Mouse (Mus musculus) thymus, postnatal 10 days (tissue): ENCODE results near the gene Hoxd3.
A peak's percentile ranks its signal among the peaks of the same experiment; 100 is the strongest.

Experiments used
- DNase-seq, 2 experiments: peaks; one replicate each; pipeline ENCODE4 v3.0.0; 2021; ENCODE audit warnings: low spot score in 2 of 2

Gene Hoxd3

DNA sequence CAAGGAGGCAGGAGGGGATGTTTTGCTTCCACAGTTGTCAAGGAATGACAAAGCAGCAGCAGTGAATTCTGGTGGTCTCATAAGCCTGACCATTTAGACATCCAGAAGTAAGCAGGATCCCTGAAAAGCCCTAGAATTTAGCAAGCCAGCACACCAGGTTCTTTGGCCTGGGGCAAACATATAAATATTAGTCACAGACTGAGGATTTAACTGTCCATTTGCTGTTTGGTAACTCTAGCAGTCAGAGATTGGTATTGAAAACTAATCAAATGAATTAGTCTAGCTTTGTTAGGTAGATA is 30.2 kb downstream of the Hoxd3 start:
- no peak for DNase-seq

DNA sequence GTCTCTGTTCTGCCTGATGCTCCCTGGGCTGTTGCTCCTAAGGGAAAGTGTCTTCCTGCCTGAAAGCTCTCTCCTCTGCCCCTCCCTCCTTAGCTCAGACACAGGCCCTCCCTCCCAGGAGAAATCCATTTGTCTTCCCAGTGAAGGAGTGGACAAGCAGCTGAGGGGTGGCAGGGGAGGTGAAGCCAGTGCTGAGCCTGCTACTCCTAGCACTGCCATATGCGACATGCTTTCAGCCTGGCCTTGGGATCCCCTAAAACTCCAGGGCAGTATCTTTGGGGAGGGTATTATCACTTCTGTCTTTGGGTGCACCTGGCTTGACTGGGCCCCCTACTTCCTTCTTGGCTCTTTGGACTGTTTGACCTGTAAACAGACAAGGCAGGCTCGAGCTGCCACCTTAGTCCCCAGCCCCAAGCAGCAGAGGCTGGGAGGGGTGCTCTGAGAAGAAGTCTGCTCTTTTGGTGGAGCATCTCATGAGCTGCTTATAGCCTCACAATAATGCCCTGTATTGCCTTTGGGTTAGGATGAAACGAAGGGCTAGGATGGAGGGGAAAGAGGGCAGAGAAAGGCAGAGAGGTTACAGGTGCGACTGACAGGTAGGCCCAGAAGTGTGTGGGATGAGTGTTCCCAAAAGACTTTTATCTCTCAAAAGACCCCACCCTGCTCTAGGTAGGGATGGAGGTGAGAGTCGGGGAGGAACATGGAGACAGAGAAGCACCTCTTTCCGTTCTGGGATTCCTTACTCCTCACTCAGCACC is 34.0 kb downstream of the Hoxd3 start:
- DNase-seq: no peak

DNA sequence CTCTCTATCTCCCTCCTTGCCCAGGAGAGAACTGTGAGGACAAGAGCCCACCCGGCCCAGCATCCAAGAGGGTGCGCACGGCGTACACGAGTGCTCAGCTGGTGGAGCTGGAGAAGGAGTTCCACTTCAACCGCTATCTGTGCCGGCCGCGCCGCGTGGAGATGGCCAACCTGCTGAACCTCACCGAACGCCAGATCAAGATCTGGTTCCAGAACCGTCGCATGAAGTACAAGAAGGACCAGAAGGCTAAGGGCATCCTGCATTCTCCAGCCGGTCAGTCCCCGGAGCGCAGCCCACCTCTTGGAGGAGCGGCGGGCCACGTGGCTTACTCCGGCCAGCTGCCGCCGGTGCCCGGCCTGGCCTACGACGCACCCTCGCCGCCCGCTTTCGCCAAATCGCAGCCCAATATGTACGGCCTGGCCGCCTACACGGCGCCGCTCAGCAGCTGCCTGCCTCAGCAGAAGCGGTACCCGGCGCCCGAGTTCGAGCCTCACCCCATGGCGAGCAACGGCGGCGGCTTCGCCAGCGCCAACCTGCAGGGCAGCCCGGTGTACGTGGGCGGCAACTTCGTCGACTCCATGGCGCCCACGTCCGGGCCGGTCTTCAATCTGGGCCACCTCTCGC is 34.7 kb downstream of the Hoxd3 start:
- DNase-seq: no peak

DNA sequence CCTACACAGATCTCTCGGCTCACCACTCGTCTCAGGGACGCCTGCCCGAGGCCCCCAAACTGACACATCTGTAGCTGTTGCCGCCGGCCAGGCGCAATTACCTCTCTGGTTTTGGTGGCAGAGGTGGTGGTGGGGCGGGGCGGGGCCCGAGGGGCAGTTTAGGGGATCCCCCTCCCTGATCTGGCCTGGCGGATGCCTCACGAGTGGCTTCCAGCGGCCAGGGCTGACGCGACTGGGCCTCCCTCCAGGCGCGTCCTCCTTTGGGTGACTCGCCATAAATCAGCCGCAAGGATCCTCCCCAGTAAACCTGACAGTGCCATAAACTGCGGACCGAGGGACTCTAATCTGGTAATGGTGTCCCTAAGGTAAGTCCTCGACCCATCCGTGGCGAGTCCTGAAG is 35.3 kb downstream of the Hoxd3 start:
- no peak for DNase-seq

DNA sequence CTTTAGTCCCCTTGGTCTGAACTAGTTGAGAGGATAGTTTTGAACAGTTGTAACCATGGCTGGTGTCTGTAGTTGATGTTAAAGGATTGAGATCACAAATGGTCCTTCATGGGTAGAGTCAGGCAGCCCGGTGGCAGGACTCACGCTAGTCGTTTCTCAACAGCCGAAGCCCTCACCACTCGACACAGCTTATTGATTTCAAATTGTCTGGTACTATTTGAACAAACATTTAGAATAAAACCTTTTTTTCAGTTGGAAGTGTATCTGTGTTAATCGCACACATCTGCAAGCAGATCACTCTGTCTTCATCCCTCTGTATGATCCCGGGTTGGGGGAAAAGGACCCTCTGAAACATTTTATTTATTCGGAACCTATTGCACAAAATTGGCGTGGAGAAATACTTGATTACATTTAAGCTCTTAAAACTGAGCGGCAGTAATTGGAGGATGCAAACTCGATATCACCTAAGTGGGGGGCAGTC is 36.0 kb downstream of the Hoxd3 start:
- no peak for DNase-seq

DNA sequence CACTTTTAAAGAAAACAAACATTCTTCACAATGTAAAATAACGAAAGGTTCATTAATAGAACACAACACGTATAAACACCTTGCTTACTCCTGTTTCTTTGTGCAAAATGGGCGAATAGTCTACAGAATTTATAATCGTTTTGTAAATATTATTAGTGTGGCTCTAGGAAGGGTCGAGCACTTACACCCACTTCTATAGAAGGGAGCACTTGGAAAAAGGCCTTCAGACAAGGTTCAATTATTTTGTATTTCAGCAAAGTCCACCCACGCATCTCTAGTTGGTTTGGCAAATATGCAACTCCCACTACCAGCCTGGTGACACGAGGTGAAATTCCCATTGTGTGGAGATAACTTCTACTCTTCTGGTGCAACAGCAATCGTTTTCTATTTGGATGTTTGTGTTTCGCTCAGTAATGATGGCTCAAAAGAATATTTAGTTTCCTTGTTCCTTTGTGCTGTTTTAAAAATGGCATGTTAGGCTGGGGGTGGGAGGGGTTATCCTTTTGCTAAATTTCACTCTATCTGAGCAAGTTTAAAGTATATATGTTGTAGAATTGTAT is 36.8 kb downstream of the Hoxd3 start:
- no peak for DNase-seq

DNA sequence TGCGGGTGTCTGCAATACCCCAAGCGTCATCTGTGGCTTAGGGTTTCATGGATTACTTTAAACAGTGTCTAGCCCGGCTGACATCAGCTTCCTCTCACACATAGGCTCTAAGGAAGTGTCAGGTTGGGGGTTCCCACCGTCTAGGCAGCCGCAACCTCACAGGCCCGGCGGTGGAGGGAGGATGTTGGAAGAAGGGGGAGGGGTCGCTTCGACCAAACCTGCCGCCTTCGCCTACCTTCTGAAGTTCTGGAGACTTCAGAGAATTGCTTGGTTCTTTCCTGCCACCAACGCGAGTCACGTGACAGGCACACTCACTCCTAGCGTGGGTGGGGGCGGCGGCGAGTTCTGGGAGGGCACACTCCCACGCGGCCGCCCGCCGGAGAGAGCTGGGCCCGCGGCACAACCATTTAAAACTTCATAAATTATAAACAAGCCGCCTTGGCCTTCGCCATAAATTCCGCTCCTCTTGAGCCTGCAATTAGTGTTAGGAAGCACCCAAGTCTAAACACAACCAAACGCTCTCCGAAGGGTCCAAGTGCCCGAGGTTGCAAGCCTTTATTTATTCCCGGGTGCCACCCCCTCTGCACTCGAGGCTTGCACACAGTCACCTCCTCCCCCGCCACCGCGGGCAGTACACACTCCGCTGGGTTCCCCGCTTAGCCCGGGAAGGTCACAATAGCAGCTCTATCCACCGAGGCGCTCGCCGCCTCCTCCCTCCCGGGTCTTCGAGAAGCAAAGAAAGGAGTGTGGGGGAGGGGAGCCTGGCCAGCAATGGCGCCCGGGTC is 37.8 kb downstream of the Hoxd3 start:
- peak in 1 of 2 experiments; percentile 10 for DNase-seq

DNA sequence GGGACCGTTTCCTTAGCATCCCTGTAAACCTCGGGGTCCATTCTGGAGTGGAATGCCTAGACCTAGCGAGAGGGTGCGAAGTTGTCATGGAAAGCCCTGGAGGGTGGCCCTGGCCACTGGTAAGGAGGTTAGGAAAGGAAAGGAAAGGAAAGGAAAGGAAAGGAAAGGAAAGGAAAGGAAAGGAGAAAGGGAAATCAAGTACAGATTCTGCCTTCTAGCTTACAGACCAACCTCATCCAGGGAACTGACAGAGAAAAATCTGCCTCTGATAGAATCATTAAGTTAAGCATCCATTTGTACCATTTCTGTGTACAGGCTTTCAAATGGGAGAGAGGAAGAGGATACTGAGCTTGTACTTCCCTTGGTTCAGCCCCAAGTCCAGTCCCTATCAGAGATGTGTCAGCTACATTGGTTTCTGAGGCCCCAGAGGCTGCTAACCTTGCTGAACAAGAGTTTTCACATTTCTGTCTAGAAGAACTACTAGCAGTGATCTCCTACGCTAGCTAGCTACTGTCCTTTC is 39.1 kb downstream of the Hoxd3 start:
- DNase-seq: no peak

DNA sequence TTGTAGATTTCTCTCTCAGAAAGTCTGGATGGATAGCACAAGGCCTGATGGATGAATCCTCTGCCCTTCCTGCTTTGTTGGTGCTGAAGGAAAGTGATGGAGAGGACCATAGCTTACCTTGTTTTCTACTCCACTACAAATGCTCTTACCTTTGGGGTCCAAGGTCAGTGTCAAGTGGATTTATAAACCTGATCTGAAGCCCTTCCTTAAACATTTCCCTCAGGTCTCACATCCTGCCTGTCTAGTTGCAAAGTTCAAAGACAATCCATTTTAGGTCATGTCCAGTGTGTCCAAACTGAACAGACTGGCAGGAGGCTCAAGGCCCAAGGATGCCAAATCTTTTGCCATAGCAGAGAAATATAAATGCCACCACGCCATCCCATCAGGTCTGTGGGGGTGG is 40.1 kb downstream of the Hoxd3 start:
- no peak for DNase-seq

DNA sequence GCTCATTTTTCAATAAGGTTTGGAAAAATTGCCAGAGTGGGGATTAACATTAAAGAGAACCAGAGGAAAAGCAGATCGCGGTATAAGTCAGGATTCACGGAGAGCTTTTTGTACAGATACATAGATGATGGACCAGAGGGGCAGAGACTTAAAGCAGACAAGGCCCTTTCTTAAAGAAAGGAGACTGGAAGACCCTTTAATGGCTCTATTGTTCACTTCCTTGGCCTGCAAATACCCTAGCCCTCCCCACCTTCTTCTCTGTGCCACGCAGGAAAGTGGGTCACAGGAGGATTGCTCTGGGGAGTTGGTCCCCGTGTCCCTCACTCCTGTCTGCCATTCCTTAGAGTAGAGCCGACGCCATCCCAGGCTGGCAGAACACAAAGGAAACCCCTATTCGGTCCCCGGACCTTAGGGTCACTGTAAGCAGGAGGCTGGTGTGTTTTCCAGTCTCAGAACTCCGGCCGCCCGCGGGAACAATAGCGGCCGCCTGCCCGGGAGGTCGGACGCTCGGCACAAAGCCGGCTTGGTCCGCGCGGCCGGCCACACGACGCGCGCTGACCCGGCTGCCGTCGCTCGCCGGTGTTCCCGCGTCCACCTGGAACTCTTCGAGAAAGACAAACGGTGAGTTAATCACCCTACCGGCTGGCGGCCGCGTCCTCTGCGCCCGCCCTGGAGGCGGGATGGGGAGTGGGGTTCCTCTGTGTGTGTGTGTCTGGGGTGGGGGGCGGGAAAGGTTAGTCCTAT is 40.9 kb downstream of the Hoxd3 start:
- DNase-seq: no peak

DNA sequence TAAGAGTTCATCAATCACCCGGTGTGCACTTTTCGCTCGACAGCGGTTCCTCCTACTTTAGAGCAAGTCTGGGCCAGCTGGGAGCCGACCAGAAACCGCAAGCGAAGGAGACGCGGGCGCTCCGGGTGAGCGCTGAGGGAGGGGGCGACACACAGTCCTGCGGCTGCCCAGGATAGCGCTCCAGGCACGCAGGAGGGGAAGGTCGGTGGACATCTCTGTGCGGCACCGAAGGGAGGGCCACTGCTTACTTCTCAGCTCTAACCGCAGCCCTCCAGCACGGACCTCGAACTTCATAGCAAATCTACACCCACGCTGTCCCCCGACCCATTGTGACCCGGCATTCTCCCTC is 41.4 kb downstream of the Hoxd3 start:
- no peak for DNase-seq

DNA sequence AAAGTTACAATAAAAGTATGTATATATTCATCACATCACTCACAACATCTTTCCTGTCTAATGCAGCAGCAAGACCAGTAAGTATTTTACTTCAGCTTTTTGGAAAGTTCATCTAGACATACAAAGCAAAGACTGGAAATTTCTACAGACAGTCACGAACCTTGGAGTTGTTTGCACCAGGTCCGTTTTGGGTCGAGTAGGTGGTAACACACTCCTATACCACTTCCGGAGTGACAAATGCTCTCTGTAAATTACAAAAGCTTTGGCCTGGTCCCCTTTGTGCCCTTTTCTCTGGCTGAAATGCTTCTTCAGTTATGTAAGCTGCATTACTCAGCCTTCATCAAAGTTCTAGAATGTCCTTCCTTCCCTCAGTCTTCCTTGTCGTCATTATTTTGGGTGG is 42.0 kb downstream of the Hoxd3 start:
- no peak for DNase-seq

DNA sequence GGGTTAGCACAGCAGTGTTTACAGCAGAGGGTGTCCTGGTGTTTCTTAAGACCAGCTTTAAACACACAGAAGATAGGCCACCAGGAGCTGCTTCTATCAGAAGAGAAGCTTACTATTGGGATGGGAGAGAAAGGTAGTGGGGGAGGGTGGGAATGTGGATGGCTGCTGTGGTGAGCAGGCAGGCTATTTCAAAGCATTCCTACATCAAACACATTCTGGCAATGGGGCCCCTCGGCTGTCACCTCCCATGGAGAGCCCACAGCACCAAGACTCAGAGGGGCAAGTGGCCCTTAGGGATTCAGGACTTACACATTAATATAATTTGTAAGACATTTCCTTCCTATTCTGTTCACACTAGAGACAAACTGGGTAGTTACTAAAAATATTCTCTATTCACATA is 48.4 kb downstream of the Hoxd3 start:
- no peak for DNase-seq

DNA sequence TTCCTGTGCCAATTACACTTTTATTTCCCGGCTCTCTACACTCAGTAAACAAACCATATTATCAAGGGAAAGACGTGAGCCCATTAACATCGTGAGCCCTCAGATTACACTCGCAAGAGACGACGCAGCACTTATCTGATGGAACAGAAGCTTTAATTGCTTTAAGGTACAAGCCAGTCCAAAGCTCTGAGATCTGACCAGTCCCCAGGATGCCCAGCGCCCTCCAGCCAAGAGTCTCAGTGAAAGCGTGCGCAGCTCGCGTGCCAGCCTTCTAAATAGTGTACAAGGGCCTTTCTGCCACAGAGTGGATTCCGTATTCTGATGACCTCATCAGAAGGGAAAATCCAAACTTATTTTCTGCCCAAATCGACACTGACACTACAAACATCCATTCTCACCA is 50.2 kb downstream of the Hoxd3 start:
- no peak for DNase-seq

DNA sequence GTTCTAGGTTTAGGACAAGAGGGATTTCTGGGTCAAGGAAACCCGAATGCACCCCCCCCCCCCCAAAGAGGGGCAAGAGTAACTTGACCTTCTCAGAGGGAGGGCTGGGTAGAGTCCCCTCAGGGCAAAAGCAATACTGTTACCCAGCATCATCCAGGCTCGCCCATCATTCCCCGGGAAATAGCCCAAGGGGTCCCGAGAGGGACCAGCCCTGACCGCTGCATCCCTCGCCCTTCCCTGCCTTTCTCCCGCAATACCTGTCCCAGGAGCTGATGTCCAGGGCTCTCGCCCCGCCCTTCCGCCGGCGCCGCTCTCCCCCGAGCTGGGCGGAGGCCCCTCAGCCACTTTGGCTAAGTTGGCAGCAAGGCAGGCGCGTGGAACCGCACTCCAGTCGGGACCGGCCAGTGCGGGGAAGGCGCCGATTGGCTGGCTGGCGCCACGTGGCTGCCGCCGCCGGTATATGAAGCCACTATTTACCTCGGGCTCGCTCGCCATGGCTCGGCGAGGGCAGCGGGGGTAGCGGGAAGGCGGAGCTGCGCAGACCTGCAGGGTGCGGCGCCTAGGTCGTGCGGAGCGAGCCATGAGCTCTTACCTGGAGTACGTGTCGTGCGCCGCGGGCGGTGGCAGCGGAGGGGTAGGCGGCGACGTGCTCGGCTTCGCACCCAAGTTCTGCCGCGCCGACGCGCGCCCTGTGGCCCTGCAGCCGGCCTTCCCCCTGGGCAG is 51.0 kb downstream of the Hoxd3 start, which contains the start of gene Hoxd1:
Gene Hoxd1 (plus strand): TSS at position 459 of the 723 bp plus-strand sequence.
- no peak for DNase-seq

DNA sequence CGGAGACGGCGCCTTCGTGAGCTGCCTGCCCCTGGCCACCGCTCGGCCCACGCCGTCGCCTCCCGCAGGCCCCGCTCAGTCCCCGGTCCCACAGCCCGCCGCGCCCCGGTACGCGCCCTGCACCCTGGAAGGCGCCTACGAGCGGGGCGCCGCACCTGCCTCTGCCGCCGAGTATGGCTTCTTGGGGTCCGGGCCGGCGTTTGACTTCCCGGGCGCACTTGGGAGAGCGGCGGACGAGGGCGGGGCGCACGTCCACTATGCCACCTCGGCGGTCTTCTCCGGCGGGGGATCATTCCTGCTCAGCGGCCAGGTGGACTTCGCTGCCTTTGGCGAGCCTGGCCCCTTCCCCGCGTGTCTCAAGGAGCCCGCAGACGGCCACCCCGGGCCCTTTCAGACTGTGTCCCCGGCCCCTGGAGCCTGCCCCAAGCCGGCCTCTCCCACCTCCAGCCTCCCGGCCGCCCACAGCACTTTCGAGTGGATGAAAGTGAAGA is 51.6 kb downstream of the Hoxd3 start:
- DNase-seq: no peak

DNA sequence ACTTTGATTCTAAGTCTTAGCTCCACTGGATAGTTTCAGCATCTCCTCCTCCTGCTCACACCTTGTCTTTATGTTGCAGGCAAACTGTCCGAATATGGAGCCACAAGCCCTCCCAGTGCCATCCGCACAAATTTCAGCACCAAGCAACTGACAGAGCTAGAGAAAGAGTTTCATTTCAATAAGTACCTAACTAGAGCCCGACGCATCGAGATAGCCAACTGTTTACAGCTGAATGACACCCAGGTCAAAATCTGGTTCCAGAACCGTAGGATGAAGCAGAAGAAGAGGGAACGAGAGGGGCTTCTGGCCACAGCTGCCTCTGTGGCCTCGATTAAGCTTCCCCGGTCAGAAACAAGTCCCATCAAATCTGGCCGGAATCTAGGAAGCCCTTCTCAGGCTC is 52.2 kb downstream of the Hoxd3 start:
- DNase-seq: no peak

DNA sequence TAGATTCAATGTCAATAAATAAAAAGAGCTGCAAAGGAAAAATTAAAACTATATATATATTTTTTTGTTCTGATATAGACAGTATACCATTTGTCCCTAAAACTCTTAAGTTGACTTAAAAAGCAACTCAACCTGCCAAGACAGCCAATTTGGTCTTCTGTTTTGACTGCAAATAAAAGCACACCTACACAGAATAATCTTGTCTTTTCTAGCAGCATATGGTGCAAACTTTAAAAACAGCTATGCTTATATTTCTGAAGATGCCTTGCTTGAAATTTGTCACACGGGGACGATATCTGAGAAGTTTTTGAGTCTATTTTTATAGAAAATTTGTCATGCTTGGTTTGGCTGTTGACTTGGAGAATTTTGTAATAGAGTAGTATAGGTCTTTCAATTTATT is 62.6 kb downstream of the Hoxd3 start:
- no peak for DNase-seq

DNA sequence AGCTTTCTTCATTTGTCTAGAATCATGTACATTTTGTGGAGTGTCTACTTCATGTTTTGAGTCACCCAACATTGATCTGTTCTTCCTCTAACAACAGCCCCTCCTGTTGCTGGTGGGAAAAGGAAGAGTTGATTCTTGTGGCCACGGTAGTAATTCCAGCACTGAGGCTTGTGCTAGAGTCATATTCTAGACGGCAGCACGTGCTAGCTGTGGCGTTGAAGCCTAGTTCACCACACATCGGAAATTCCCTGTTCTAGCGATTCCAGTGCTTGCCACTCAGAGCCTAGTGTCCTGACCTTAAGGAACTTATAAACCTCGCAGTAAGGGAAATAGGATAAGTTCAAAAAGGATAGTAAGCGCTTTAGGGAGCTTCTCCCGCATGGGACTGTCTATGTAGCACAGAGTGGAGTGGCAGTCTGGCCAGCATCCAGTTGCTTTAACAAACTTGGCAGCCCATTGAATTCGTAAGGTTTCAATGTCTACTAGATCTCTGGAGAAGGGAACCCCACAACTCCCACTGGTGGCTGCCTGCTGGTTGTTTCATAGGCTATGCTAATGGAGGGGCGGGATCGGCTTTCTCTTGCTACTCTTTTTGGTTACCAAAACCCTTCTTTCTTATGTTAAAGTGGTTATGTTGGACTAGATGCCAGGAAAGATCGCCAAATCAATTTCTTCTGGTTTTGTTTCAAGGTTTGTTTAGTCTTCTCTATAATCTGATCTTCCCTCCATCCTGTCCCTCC is 66.0 kb downstream of the Hoxd3 start:
- no peak for DNase-seq

DNA sequence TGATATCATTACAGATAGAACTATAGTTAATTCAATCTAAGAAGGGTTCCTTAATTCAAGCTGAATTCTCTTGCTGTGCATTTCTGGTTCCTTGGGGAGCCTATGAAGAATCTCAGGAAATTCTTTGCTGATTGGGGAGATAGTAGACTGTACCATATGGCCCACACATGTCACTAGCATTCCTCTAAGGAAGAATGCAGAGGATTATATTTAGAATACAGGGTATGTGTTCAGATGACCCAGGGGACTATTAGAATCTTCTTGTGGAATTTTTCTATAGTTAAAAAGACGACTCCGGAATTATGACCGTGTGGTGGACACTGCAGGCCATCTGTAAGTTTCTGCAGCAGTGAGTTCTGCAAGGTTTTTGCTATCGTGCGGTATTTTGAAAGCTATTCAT is 69.7 kb downstream of the Hoxd3 start:
- no peak for DNase-seq
